Comparison of ENCODE assay signal across 17 mouse cellular contexts in genomic region chr4:56305664-56306330, GRCm38 (mm10).
A peak's percentile ranks its signal among the peaks of the same experiment; 100 is the strongest.
DNase-seq lines count a peak whose midpoint lies in the region; ATAC-seq lines count a peak whose summit lies in the region.
"Had no signal": no experiment of that assay in that cellular context is flagged by ENCODE, and none has a peak within 500 bp of the region (broad histone marks: within the 10 kb centered on the region; RNA-seq: fewer than 3 reads in every experiment).

No protein-coding gene starts in this region.

- DNase-seq in heart, embryonic 10.5 days (ENCODE audit: low spot score) = peak; percentile 76
- no peak for DNase-seq in heart, postnatal 14 days
- peak; percentile 6 to 29 for DNase-seq in lung, adult 18-20 months
- no peak for DNase-seq in lung, postnatal 4 days
- peak; percentile 29 for DNase-seq in fibroblast of lung, adult 2 months (ENCODE audit: low read depth)
- DNase-seq in left cerebral cortex, postnatal 25 days (ENCODE audit: low spot score in 2 of 2) = no peak
- DNase-seq in left cerebral cortex, adult 8-10 months (ENCODE audit: low spot score in 2 of 2) = no peak
- DNase-seq: cerebellum, adult 9-11 months; gastrocnemius, adult 2 months had no signal

- 33% methylated on average over 6 of the region's 6 CpGs for WGBS in heart, embryonic 10.5 days
- WGBS in stomach, embryonic 16.5 days = 56% methylated on average over 6 of the region's 6 CpGs

- no peaks in the 10 kb centered on the region for H3K9me3 ChIP-seq in heart, embryonic 10.5 days
- H3K9me3 ChIP-seq in stomach, embryonic 16.5 days (replicated peaks; ENCODE audit: control insufficient read depth, low read length) = no peaks in the 10 kb centered on the region
- H3K9me3 ChIP-seq: forebrain, embryonic 13.5 days; hindbrain, embryonic 12.5 days; limb, embryonic 13.5 days; midbrain, embryonic 15.5 days; neural tube, embryonic 13.5 days had no signal

- peak overlapping the region; percentile 29; the same call in 1 of the 2 replicates for H3K27ac ChIP-seq in heart, embryonic 10.5 days
- peak overlapping the region; percentile 53; the same call in 1 of the 2 replicates for H3K27ac ChIP-seq in stomach, embryonic 16.5 days (ENCODE audit: low read length)
- H3K27ac ChIP-seq: forebrain, embryonic 13.5 days; gastrocnemius, adult 2 months; hindbrain, embryonic 12.5 days; limb, embryonic 13.5 days; macrophage; midbrain, embryonic 15.5 days; neural tube, embryonic 13.5 days had no signal

- no peak overlapping the region for H3K4me3 ChIP-seq in heart, embryonic 10.5 days
- no peak overlapping the region for H3K4me3 ChIP-seq in stomach, embryonic 16.5 days (replicated peaks; ENCODE audit: low read length)
- H3K4me3 ChIP-seq: forebrain, embryonic 13.5 days; gastrocnemius, adult 2 months; hindbrain, embryonic 12.5 days; limb, embryonic 13.5 days; midbrain, embryonic 15.5 days; neural tube, embryonic 13.5 days had no signal

- H3K9ac ChIP-seq in stomach, embryonic 16.5 days (ENCODE audit: low read length) = no peak overlapping the region
- H3K9ac ChIP-seq: forebrain, embryonic 13.5 days; hindbrain, embryonic 12.5 days; limb, embryonic 13.5 days; midbrain, embryonic 15.5 days; neural tube, embryonic 13.5 days had no signal

- H3K4me1 ChIP-seq in heart, embryonic 10.5 days = peaks cover 9% of the 10 kb centered on the region
- peaks cover 11% of the 10 kb centered on the region; the same call in 1 of the 2 replicates for H3K4me1 ChIP-seq in stomach, embryonic 16.5 days (ENCODE audit: control insufficient read depth, insufficient read depth, low read length)
- H3K4me1 ChIP-seq: forebrain, embryonic 13.5 days; hindbrain, embryonic 12.5 days; midbrain, embryonic 15.5 days; neural tube, embryonic 13.5 days had no signal

- H3K27me3 ChIP-seq in heart, embryonic 10.5 days (ENCODE audit: insufficient read depth, poor library complexity, severe bottlenecking) = no peaks in the 10 kb centered on the region
- no peaks in the 10 kb centered on the region for H3K27me3 ChIP-seq in stomach, embryonic 16.5 days (ENCODE audit: control insufficient read depth, insufficient read depth, low read length)
- H3K27me3 ChIP-seq: forebrain, embryonic 13.5 days; hindbrain, embryonic 12.5 days; limb, embryonic 13.5 days; midbrain, embryonic 15.5 days; neural tube, embryonic 13.5 days had no signal

- intact Hi-C loops in heart, postnatal 14 days (cut with DNase I) = no loop called here
- intact Hi-C loops in left cerebral cortex, postnatal 25 days (cut with DNase I) = no loop called here

- H3K36me3 ChIP-seq in heart, embryonic 10.5 days = no peaks in the 10 kb centered on the region
- no peaks in the 10 kb centered on the region for H3K36me3 ChIP-seq in stomach, embryonic 16.5 days (ENCODE audit: control insufficient read depth, insufficient read depth, low read length)
- H3K36me3 ChIP-seq: hindbrain, embryonic 12.5 days; limb, embryonic 13.5 days; midbrain, embryonic 15.5 days; neural tube, embryonic 13.5 days had no signal

- 0 out of 2 replicates have a peak, but pooled peaks have one; percentile 50 for ATAC-seq in stomach, embryonic 16.5 days (ENCODE audit: insufficient read depth, low FRiP score)
- ATAC-seq: forebrain, embryonic 13.5 days; intestine, embryonic 16.5 days; midbrain, embryonic 15.5 days had no signal

- no peak overlapping the region for H3K4me2 ChIP-seq in stomach, embryonic 16.5 days (ENCODE audit: low read depth, low read length)
- H3K4me2 ChIP-seq: forebrain, embryonic 13.5 days; hindbrain, embryonic 12.5 days; limb, embryonic 13.5 days; midbrain, embryonic 15.5 days; neural tube, embryonic 13.5 days had no signal

Comparison
In these comparisons a context has a peak if more than half of its experiments do, and no peak if none do; other contexts are left out.
1. DNase-seq: peak in heart, embryonic 10.5 days (single experiment), lung, adult 18-20 months (2 of 2) and fibroblast of lung, adult 2 months (single experiment); none in heart, postnatal 14 days (0 of 2), lung, postnatal 4 days (0 of 2), left cerebral cortex, postnatal 25 days (0 of 2) and left cerebral cortex, adult 8-10 months (0 of 2).